Mouse (Mus musculus): Measurements from ENCODE around the gene Ift88. TPM values are rescaled to one million over a fixed set of nuclear protein-coding genes. Genes with fewer than 3 reads are reported as not detected.
"Not testable (repeated sequence)": the region's sequence is repeated elsewhere in the genome, so short reads cannot be mapped to it uniquely, and the experiment has no call there.

Ift88 gene
- polyA plus RNA-seq, 1 experiment from 2014 or later, result 11.0 TPM

GRCm38 (mm10) chr14:57417187-57417586 is 6.7 kb upstream of the Ift88 start:
- no peak for ATAC-seq
- 83% methylated on average over 2 of the region's 2 CpGs for WGBS
- DNase-seq (ENCODE audit: low spot score), result peak; percentile 13
- Histone ChIP-seq H3K36me3 (ENCODE audit: insufficient read depth, low read length) (no peaks in the 10 kb centered on the region), H3K27me3 (replicated peaks; ENCODE audit: insufficient read depth, low read length) (no peaks in the 10 kb centered on the region), H3K27ac (ENCODE audit: low read length) (no peak overlapping the region), H3K4me1 (ENCODE audit: insufficient read depth, low read depth, low read length) (no peaks in the 10 kb centered on the region), H3K9ac (replicated peaks; ENCODE audit: low read depth) (no peak overlapping the region), H3K9me3 (ENCODE audit: low read length) (no peaks in the 10 kb centered on the region), H3K4me2 (replicated peaks; ENCODE audit: low read depth, low read length) (no peak overlapping the region), H3K4me3 (ENCODE audit: low read depth, low read length) (no peak overlapping the region)
- no peak for TF ChIP-seq EP300 (IDR thresholded peaks at IDR 0.05)

GRCm38 (mm10) chr14:57424212-57424561 is 325 bp downstream of the Ift88 start:
- under 1% methylated on average over 20 of the region's 24 CpGs for WGBS
- Histone ChIP-seq H3K9me3 (ENCODE audit: low read length) (no peaks in the 10 kb centered on the region), H3K4me2 (replicated peaks; ENCODE audit: low read depth, low read length) (peak overlapping the region; percentile 78), H3K27me3 (replicated peaks; ENCODE audit: insufficient read depth, low read length) (no peaks in the 10 kb centered on the region), H3K27ac (ENCODE audit: low read length) (peak overlapping the region; percentile 55; the same call in 1 of the 2 replicates), H3K9ac (replicated peaks; ENCODE audit: low read depth) (peak overlapping the region; percentile 70), H3K36me3 (ENCODE audit: insufficient read depth, low read length) (no peaks in the 10 kb centered on the region), H3K4me1 (ENCODE audit: insufficient read depth, low read depth, low read length) (no peaks in the 10 kb centered on the region; the same call in 1 of the 2 replicates), H3K4me3 (ENCODE audit: low read depth, low read length) (peak overlapping the region; percentile 88)
- no peak for TF ChIP-seq EP300 (IDR thresholded peaks at IDR 0.05)
- peak; percentile 63 for DNase-seq (ENCODE audit: low spot score)
- peak; percentile 89 for ATAC-seq

- no peak overlapping the region for H3K4me2 ChIP-seq (replicated peaks; ENCODE audit: low read depth, low read length)
- ATAC-seq (no peak), DNase-seq (ENCODE audit: low spot score) (no peak)
- H3K27ac ChIP-seq (ENCODE audit: low read length), result no peak overlapping the region
- no peaks in the 10 kb centered on the region for H3K27me3 ChIP-seq (replicated peaks; ENCODE audit: insufficient read depth, low read length)
- 74% methylated on average over 2 of the region's 2 CpGs for WGBS
- H3K9me3 ChIP-seq (ENCODE audit: low read length), result no peaks in the 10 kb centered on the region
- no peak overlapping the region for H3K9ac ChIP-seq (replicated peaks; ENCODE audit: low read depth)
- TF ChIP-seq EP300 (IDR thresholded peaks at IDR 0.05) (no peak), CTCF (IDR thresholded peaks at IDR 0.05) (no peak)
- H3K4me1 ChIP-seq (ENCODE audit: insufficient read depth, low read depth, low read length), result no peaks in the 10 kb centered on the region
- no peak overlapping the region for H3K4me3 ChIP-seq (ENCODE audit: low read depth, low read length)
- H3K36me3 ChIP-seq (ENCODE audit: insufficient read depth, low read length), result no peaks in the 10 kb centered on the region
Measured at GRCm38 (mm10) chr14:57430451-57430850, 6.6 kb downstream of the Ift88 start.

GRCm38 (mm10) chr14:57452516-57452915 is 28.7 kb downstream of the Ift88 start:
- no peak for ATAC-seq
- H3K4me2 ChIP-seq (replicated peaks; ENCODE audit: low read depth, low read length), result no peak overlapping the region

GRCm38 (mm10) chr14:57459883-57460282 is 36.0 kb downstream of the Ift88 start:
- no peak overlapping the region for H3K27ac ChIP-seq (ENCODE audit: low read length)
- no peak overlapping the region for H3K4me2 ChIP-seq (replicated peaks; ENCODE audit: low read depth, low read length)
- no peaks in the 10 kb centered on the region; the same call in 1 of the 2 replicates for H3K36me3 ChIP-seq (ENCODE audit: insufficient read depth, low read length)
- H3K4me3 ChIP-seq (ENCODE audit: low read depth, low read length), result no peak overlapping the region
- H3K9ac ChIP-seq (replicated peaks; ENCODE audit: low read depth), result no peak overlapping the region
- H3K27me3 ChIP-seq (replicated peaks; ENCODE audit: insufficient read depth, low read length), result no peaks in the 10 kb centered on the region
- TF ChIP-seq EP300 (IDR thresholded peaks at IDR 0.05) (no peak), CTCF (IDR thresholded peaks at IDR 0.05) (no peak)
- no peaks in the 10 kb centered on the region for H3K9me3 ChIP-seq (ENCODE audit: low read length)
- ATAC-seq, result no peak
- 76% methylated on average over 5 of the region's 5 CpGs for WGBS
- H3K4me1 ChIP-seq (ENCODE audit: insufficient read depth, low read depth, low read length), result no peaks in the 10 kb centered on the region
- no peak for DNase-seq (ENCODE audit: low spot score)

More at GRCm38 (mm10) chr14:57452516-57452915, 28.7 kb downstream of the Ift88 start:
- no peaks in the 10 kb centered on the region for H3K9me3 ChIP-seq (ENCODE audit: low read length)
- DNase-seq (ENCODE audit: low spot score), result no peak
- H3K27ac ChIP-seq (ENCODE audit: low read length), result no peak overlapping the region
- no peak overlapping the region for H3K9ac ChIP-seq (replicated peaks; ENCODE audit: low read depth)
- no peaks in the 10 kb centered on the region; the same call in 1 of the 2 replicates for H3K36me3 ChIP-seq (ENCODE audit: insufficient read depth, low read length)
- no peak overlapping the region for H3K4me3 ChIP-seq (ENCODE audit: low read depth, low read length)
- WGBS, result 63% methylated on average over 1 of the region's 1 CpGs
- no peaks in the 10 kb centered on the region for H3K4me1 ChIP-seq (ENCODE audit: insufficient read depth, low read depth, low read length)
- TF ChIP-seq CTCF (IDR thresholded peaks at IDR 0.05) (no peak), EP300 (IDR thresholded peaks at IDR 0.05) (no peak)
- no peaks in the 10 kb centered on the region for H3K27me3 ChIP-seq (replicated peaks; ENCODE audit: insufficient read depth, low read length)

GRCm38 (mm10) chr14:57460326-57460725 is 36.5 kb downstream of the Ift88 start:
- DNase-seq (ENCODE audit: low spot score); H3K9me3 ChIP-seq (ENCODE audit: low read length); H3K4me2 ChIP-seq (replicated peaks; ENCODE audit: low read depth, low read length); H3K4me3 ChIP-seq (ENCODE audit: low read depth, low read length); H3K9ac ChIP-seq (replicated peaks; ENCODE audit: low read depth); H3K27ac ChIP-seq (ENCODE audit: low read length); H3K4me1 ChIP-seq (ENCODE audit: insufficient read depth, low read depth, low read length); H3K27me3 ChIP-seq (replicated peaks; ENCODE audit: insufficient read depth, low read length); H3K36me3 ChIP-seq (ENCODE audit: insufficient read depth, low read length); ATAC-seq: not testable (repeated sequence)
- WGBS, result 78% methylated on average over 5 of the region's 5 CpGs

- H3K9me3 ChIP-seq (ENCODE audit: low read length), result no peaks in the 10 kb centered on the region
- 68% methylated on average over 5 of the region's 5 CpGs for WGBS
- H3K4me2 ChIP-seq (replicated peaks; ENCODE audit: low read depth, low read length), result no peak overlapping the region
- H3K9ac ChIP-seq (replicated peaks; ENCODE audit: low read depth), result no peak overlapping the region
- H3K36me3 ChIP-seq (ENCODE audit: insufficient read depth, low read length), result no peaks in the 10 kb centered on the region
- no peaks in the 10 kb centered on the region for H3K4me1 ChIP-seq (ENCODE audit: insufficient read depth, low read depth, low read length)
- no peak for TF ChIP-seq EP300 (IDR thresholded peaks at IDR 0.05)
- no peak for TF ChIP-seq CTCF (IDR thresholded peaks at IDR 0.05)
- DNase-seq (ENCODE audit: low spot score) (peak; percentile 18), ATAC-seq (no peak)
- no peak overlapping the region for H3K27ac ChIP-seq (ENCODE audit: low read length)
- H3K4me3 ChIP-seq (ENCODE audit: low read depth, low read length), result no peak overlapping the region
- H3K27me3 ChIP-seq (replicated peaks; ENCODE audit: insufficient read depth, low read length), result no peaks in the 10 kb centered on the region
Measured at GRCm38 (mm10) chr14:57462871-57463270, 39.0 kb downstream of the Ift88 start.

Data from lung, postnatal 0 days (tissue).